Mouse (Mus musculus): Measurements from ENCODE around the gene Myo18b. TPM values are rescaled to one million over a fixed set of nuclear protein-coding genes. Genes with fewer than 3 reads are reported as not detected.
A peak's percentile ranks its signal among the peaks of the same experiment; 100 is the strongest.

Myo18b gene
- polyA plus RNA-seq, 1 experiment from 2014 or later, result 0.87 TPM

- DNase-seq, result no peak
- no peak overlapping the region for H3K4me2 ChIP-seq (ENCODE audit: low read length)
Measured at GRCm38 (mm10) chr5:112928201-112928881, 32.2 kb upstream of the Myo18b start.

GRCm38 (mm10) chr5:112925422-112925821, 29.3 kb upstream of the Myo18b start:
- no peak overlapping the region for H3K4me2 ChIP-seq (ENCODE audit: low read length)
- 95% methylated on average over 5 of the region's 5 CpGs for WGBS
- H3K4me3 ChIP-seq (replicated peaks; ENCODE audit: low read depth, low read length), result no peak overlapping the region
- ATAC-seq (ENCODE audit: low FRiP score, low TSS enrichment) (no peak), DNase-seq (no peak)
- peaks cover 5% of the 10 kb centered on the region; the same call in 1 of the 2 replicates for H3K4me1 ChIP-seq (ENCODE audit: control insufficient read depth, insufficient read depth, low read length)
- H3K27ac ChIP-seq (replicated peaks; ENCODE audit: low read depth, low read length), result no peak overlapping the region
- H3K9ac ChIP-seq (replicated peaks; ENCODE audit: low read length), result no peak overlapping the region
- H3K27me3 ChIP-seq (ENCODE audit: control insufficient read depth, insufficient read depth, low read length), result no peaks in the 10 kb centered on the region
- peaks cover 4% of the 10 kb centered on the region; the same call in 1 of the 2 replicates for H3K36me3 ChIP-seq (ENCODE audit: control insufficient read depth, insufficient read depth, low read length)
- H3K9me3 ChIP-seq (ENCODE audit: control insufficient read depth, low read length), result no peaks in the 10 kb centered on the region

More at GRCm38 (mm10) chr5:112928201-112928881, 32.2 kb upstream of the Myo18b start:
- Histone ChIP-seq H3K4me1 (ENCODE audit: control insufficient read depth, insufficient read depth, low read length) (peaks cover 5% of the 10 kb centered on the region; the same call in 1 of the 2 replicates), H3K27me3 (ENCODE audit: control insufficient read depth, insufficient read depth, low read length) (no peaks in the 10 kb centered on the region), H3K27ac (replicated peaks; ENCODE audit: low read depth, low read length) (no peak overlapping the region), H3K36me3 (ENCODE audit: control insufficient read depth, insufficient read depth, low read length) (peaks cover 4% of the 10 kb centered on the region; the same call in 1 of the 2 replicates), H3K9ac (replicated peaks; ENCODE audit: low read length) (no peak overlapping the region), H3K4me3 (replicated peaks; ENCODE audit: low read depth, low read length) (no peak overlapping the region), H3K9me3 (ENCODE audit: control insufficient read depth, low read length) (no peaks in the 10 kb centered on the region)
- WGBS, result 39% methylated on average over 10 of the region's 10 CpGs
- ATAC-seq (ENCODE audit: low FRiP score, low TSS enrichment), result no peak

- ATAC-seq (ENCODE audit: low FRiP score, low TSS enrichment) (no peak), DNase-seq (no peak)
- 93% methylated on average over 8 of the region's 8 CpGs for WGBS
- Histone ChIP-seq H3K9ac (replicated peaks; ENCODE audit: low read length) (no peak overlapping the region), H3K36me3 (ENCODE audit: control insufficient read depth, insufficient read depth, low read length) (peaks cover 4% of the 10 kb centered on the region; the same call in 1 of the 2 replicates), H3K4me1 (ENCODE audit: control insufficient read depth, insufficient read depth, low read length) (peaks cover 5% of the 10 kb centered on the region; the same call in 1 of the 2 replicates), H3K4me3 (replicated peaks; ENCODE audit: low read depth, low read length) (no peak overlapping the region), H3K27me3 (ENCODE audit: control insufficient read depth, insufficient read depth, low read length) (no peaks in the 10 kb centered on the region), H3K4me2 (ENCODE audit: low read length) (no peak overlapping the region), H3K9me3 (ENCODE audit: control insufficient read depth, low read length) (no peaks in the 10 kb centered on the region), H3K27ac (replicated peaks; ENCODE audit: low read depth, low read length) (no peak overlapping the region)
Measured at GRCm38 (mm10) chr5:112924806-112925205, 28.6 kb upstream of the Myo18b start.

GRCm38 (mm10) chr5:112923841-112924240, 27.7 kb upstream of the Myo18b start:
- DNase-seq, result no peak
- Histone ChIP-seq H3K9ac (replicated peaks; ENCODE audit: low read length) (no peak overlapping the region), H3K27me3 (ENCODE audit: control insufficient read depth, insufficient read depth, low read length) (no peaks in the 10 kb centered on the region; the same call in 1 of the 2 replicates), H3K4me1 (ENCODE audit: control insufficient read depth, insufficient read depth, low read length) (peaks cover 5% of the 10 kb centered on the region; the same call in 1 of the 2 replicates), H3K36me3 (ENCODE audit: control insufficient read depth, insufficient read depth, low read length) (no peaks in the 10 kb centered on the region), H3K27ac (replicated peaks; ENCODE audit: low read depth, low read length) (no peak overlapping the region), H3K4me2 (ENCODE audit: low read length) (no peak overlapping the region), H3K4me3 (replicated peaks; ENCODE audit: low read depth, low read length) (no peak overlapping the region), H3K9me3 (ENCODE audit: control insufficient read depth, low read length) (no peaks in the 10 kb centered on the region)
- WGBS, result 98% methylated on average over 14 of the region's 14 CpGs
- ATAC-seq (ENCODE audit: low FRiP score, low TSS enrichment), result no peak

- ATAC-seq (ENCODE audit: low FRiP score, low TSS enrichment), result no peak
- H3K4me2 ChIP-seq (ENCODE audit: low read length), result no peak overlapping the region
- no peak overlapping the region for H3K9ac ChIP-seq (replicated peaks; ENCODE audit: low read length)
- no peaks in the 10 kb centered on the region for H3K4me1 ChIP-seq (ENCODE audit: control insufficient read depth, insufficient read depth, low read length)
- H3K27me3 ChIP-seq (ENCODE audit: control insufficient read depth, insufficient read depth, low read length), result no peaks in the 10 kb centered on the region; the same call in 1 of the 2 replicates
- no peaks in the 10 kb centered on the region for H3K36me3 ChIP-seq (ENCODE audit: control insufficient read depth, insufficient read depth, low read length)
- H3K9me3 ChIP-seq (ENCODE audit: control insufficient read depth, low read length), result no peaks in the 10 kb centered on the region
- no peak overlapping the region for H3K27ac ChIP-seq (replicated peaks; ENCODE audit: low read depth, low read length)
- no peak for DNase-seq
- no peak overlapping the region for H3K4me3 ChIP-seq (replicated peaks; ENCODE audit: low read depth, low read length)
Measured at GRCm38 (mm10) chr5:112921914-112922313, 25.8 kb upstream of the Myo18b start.

GRCm38 (mm10) chr5:112910381-112910780, 14.2 kb upstream of the Myo18b start:
- ATAC-seq (ENCODE audit: low FRiP score, low TSS enrichment), result no peak
- peak; percentile 56 for DNase-seq

GRCm38 (mm10) chr5:112908169-112908614, 12.0 kb upstream of the Myo18b start:
- Histone ChIP-seq H3K36me3 (ENCODE audit: control insufficient read depth, insufficient read depth, low read length) (no peaks in the 10 kb centered on the region), H3K27me3 (ENCODE audit: control insufficient read depth, insufficient read depth, low read length) (no peaks in the 10 kb centered on the region), H3K9ac (replicated peaks; ENCODE audit: low read length) (no peak overlapping the region), H3K9me3 (ENCODE audit: control insufficient read depth, low read length) (no peaks in the 10 kb centered on the region), H3K4me3 (replicated peaks; ENCODE audit: low read depth, low read length) (no peak overlapping the region), H3K4me2 (ENCODE audit: low read length) (no peak overlapping the region), H3K27ac (replicated peaks; ENCODE audit: low read depth, low read length) (no peak overlapping the region), H3K4me1 (ENCODE audit: control insufficient read depth, insufficient read depth, low read length) (peaks cover 6% of the 10 kb centered on the region; the same call in 1 of the 2 replicates)
- WGBS, result 48% methylated on average over 2 of the region's 2 CpGs
- DNase-seq (no peak), ATAC-seq (ENCODE audit: low FRiP score, low TSS enrichment) (no peak)

More at GRCm38 (mm10) chr5:112910381-112910780, 14.2 kb upstream of the Myo18b start:
- WGBS, result 42% methylated on average over 5 of the region's 5 CpGs
- Histone ChIP-seq H3K4me1 (ENCODE audit: control insufficient read depth, insufficient read depth, low read length) (peaks cover 6% of the 10 kb centered on the region; the same call in 1 of the 2 replicates), H3K27ac (replicated peaks; ENCODE audit: low read depth, low read length) (peak overlapping the region; percentile 66), H3K9me3 (ENCODE audit: control insufficient read depth, low read length) (no peaks in the 10 kb centered on the region), H3K27me3 (ENCODE audit: control insufficient read depth, insufficient read depth, low read length) (no peaks in the 10 kb centered on the region), H3K36me3 (ENCODE audit: control insufficient read depth, insufficient read depth, low read length) (peaks cover 7% of the 10 kb centered on the region; the same call in 1 of the 2 replicates), H3K9ac (replicated peaks; ENCODE audit: low read length) (no peak overlapping the region), H3K4me3 (replicated peaks; ENCODE audit: low read depth, low read length) (no peak overlapping the region), H3K4me2 (ENCODE audit: low read length) (no peak overlapping the region)

- Histone ChIP-seq H3K9me3 (ENCODE audit: control insufficient read depth, low read length) (no peaks in the 10 kb centered on the region), H3K9ac (replicated peaks; ENCODE audit: low read length) (no peak overlapping the region), H3K36me3 (ENCODE audit: control insufficient read depth, insufficient read depth, low read length) (no peaks in the 10 kb centered on the region), H3K4me3 (replicated peaks; ENCODE audit: low read depth, low read length) (no peak overlapping the region), H3K27ac (replicated peaks; ENCODE audit: low read depth, low read length) (no peak overlapping the region), H3K27me3 (ENCODE audit: control insufficient read depth, insufficient read depth, low read length) (no peaks in the 10 kb centered on the region), H3K4me1 (ENCODE audit: control insufficient read depth, insufficient read depth, low read length) (peaks cover 6% of the 10 kb centered on the region; the same call in 1 of the 2 replicates), H3K4me2 (ENCODE audit: low read length) (no peak overlapping the region)
- no peak for DNase-seq
- ATAC-seq (ENCODE audit: low FRiP score, low TSS enrichment), result no peak
- WGBS, result 87% methylated on average over 6 of the region's 6 CpGs
Measured at GRCm38 (mm10) chr5:112907504-112907903, 11.3 kb upstream of the Myo18b start.
